Mouse (Mus musculus): Measurements from ENCODE around the gene Kri1.
A peak's percentile ranks its signal among the peaks of the same experiment; 100 is the strongest.
"Not testable (repeated sequence)": the region's sequence is repeated elsewhere in the genome, so short reads cannot be mapped to it uniquely, and the experiment has no call there.

The Kri1 gene

DNA sequence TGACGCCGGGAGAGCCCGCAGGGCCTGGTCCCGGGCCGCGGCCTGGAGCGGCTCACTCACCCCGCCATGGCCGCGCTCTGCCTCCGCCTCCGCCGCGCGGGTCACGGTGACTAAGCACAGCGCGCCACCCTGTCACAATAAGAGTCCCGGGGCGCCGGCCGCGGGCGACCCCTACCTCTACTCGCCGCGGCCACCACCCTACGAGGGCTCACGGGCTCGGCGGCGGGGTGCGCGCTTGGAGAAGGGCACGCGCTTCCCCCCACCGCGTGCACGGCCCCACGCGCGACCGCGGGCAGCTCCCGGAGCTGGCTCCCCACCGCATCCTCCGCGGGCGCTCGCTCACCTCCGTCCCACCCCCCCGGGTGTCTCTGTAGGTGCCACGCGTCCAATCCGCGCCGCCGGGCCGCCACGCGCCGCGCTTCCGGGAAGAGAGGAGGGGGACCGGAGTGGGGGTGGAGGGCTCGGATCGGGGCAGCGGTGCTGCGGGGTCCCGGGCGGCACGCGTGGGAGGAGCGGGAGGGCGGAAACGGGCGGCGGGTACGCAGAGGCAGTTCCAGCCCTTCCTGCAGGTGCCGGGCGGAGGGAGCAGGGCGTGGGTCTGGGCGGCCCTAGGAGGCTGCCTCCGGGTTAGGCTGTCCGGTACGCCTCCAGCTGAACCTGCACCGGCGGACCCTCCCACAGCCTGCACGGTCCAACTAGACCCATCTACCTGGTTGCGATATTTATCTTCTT is 48.9 kb downstream of the Kri1 start, which contains the start of gene Keap1:
Gene Keap1 (minus strand): TSS at position 629 of the 732 bp plus-strand sequence.
- DNase-seq, result peak; percentile 69

DNA sequence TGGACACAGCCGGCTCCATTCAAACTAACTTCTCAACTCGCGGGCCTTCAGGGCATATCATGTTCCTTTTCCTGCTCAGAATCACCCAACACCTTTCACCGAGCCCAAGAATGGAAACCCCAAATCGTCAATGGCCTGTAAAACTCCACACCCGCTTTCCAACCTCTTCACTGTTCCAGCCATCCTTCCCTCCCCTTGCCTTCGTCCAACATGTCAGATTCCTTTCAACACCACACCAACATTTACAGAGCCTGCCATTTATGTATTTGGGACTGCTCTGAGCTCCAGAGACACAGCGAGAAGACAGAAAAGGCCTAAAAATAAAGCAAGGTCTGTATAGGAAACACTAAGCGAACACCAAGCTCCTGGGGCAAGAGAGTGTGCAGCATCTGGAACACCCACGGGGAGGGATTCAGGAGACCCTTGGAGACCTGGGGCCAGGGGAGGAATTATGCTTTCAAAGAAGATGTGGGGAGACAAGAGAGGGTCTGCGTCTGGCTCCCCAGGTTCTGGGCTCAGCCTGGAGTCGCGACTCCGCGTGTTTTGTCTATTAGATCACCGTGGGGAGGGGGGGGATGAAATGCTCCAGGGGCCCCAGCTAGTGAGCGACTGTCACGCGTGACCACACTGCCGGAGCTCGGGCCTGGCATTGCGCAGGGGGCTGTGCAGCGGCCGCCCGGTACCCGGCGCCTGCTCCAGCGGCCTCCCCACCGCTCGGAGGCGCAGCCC is 49.6 kb downstream of the Kri1 start:
- DNase-seq, result no peak

DNA sequence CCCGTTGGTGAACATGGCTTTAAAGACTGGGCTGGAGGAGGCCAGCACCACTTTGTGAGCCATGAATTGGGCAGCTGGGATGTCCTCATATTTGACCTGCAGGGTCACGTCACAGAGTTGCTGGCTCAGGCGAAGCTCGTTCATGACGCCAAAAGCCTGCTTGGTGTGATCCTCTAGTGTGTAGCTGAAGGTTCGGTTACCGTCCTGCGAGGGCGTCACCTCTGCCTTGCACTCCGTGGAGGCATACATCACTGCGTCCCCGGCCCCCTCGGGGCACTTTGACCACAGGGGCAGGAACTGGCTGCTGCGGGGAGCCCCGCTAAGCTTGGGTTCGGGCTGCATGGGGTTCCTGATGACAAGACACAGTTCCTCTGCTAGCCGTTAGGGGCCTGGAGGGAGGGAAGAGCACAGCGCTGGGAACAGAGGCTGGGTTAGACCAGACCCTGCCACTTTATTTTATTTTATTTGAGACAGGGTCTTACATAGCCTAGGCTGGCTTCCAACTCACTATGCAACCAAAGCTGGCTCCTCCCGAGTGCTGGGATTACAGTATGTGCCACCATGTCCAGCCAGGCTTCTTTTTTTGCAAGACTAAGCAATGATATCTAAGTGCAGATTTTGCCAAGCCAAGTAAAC is 50.3 kb downstream of the Kri1 start:
- no peak for DNase-seq

- DNase-seq, result no peak
These were observed 50.8 kb downstream of the Kri1 start for GRCm38 (mm10) chr9:21236991-21237367.

DNA sequence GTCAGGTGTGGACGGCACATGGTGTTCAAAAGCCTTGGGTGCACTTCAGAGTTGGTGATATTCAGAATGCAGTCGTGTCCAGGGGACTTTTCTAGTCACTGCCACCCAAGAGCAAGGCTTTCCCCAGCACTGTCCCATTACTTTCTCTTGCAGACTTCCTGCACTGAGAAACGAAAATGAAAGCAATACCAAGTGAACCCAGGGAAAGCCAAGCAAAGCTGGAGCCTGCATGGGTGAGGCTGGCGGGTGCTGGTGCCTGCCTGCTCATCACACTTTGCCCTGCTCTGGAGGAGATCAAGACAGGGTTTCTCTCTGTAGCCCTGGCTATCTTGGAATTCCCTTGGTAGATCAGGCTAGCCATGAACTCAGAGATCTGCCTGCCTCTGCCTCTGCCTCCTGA is 52.4 kb downstream of the Kri1 start:
- no peak for DNase-seq

GRCm38 (mm10) chr9:21233805-21234204 is 54.0 kb downstream of the Kri1 start:
- no peak for DNase-seq

DNA sequence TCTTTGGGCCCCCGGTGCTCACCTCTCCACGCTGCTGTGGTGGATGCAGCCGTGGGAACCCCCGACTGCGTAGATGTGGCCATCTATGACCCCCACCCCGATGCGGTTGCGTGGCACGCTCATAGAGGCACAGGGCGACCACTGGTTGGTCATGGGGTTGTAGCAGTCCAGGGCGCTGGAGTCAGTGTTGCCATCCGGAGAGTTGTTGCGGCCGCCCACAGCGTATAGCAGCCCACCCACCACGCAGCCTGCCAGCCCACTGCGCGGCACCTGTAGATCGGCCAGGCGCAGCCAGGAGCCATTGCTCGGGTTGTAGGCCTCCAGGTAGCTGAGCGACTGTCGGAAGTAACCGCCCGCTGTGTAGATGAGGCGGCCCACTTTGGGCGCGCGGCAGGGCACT is 54.4 kb downstream of the Kri1 start:
- DNase-seq, result no peak

GRCm38 (mm10) chr9:21232867-21233266 is 54.9 kb downstream of the Kri1 start:
- DNase-seq, result no peak

GRCm38 (mm10) chr9:21231551-21231950 is 56.2 kb downstream of the Kri1 start:
- DNase-seq, result no peak

DNA sequence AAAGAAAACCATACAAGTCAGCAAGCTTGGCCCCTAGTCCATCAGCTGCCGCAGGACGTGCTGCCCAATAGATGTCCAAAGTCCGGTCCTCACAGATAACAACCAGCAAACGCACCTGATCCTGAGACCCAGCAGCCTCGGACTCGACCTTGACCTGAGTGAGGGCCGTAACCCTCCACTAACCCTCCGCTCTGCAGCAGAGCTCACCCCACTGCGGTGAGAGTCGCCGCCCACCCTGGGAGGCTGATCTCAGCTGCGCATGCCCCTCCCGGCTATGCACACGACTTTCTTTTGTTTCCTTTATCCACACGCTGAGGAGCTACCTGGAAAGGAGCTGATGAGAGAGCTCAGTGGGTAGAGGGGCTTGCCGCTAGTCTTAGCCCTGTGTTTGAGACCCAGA is 60.4 kb downstream of the Kri1 start:
- no peak for DNase-seq

DNA sequence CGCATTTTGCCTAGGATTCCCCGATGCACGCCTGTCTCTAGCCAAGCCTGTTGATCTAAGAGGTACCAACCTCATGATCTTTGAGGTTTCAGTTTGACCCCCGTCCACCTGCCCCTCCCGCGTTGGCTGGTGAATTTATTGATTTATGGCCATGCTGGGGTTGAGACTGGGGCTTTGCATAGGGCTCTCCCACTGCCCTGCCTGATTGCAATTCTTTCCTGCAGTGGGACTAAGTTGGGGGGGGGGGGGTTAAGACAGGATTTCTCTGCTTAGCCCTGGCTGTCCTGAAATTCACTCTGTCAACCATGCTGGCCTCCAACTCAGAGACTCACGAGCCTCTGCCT is 62.4 kb downstream of the Kri1 start:
- DNase-seq, result no peak

DNA sequence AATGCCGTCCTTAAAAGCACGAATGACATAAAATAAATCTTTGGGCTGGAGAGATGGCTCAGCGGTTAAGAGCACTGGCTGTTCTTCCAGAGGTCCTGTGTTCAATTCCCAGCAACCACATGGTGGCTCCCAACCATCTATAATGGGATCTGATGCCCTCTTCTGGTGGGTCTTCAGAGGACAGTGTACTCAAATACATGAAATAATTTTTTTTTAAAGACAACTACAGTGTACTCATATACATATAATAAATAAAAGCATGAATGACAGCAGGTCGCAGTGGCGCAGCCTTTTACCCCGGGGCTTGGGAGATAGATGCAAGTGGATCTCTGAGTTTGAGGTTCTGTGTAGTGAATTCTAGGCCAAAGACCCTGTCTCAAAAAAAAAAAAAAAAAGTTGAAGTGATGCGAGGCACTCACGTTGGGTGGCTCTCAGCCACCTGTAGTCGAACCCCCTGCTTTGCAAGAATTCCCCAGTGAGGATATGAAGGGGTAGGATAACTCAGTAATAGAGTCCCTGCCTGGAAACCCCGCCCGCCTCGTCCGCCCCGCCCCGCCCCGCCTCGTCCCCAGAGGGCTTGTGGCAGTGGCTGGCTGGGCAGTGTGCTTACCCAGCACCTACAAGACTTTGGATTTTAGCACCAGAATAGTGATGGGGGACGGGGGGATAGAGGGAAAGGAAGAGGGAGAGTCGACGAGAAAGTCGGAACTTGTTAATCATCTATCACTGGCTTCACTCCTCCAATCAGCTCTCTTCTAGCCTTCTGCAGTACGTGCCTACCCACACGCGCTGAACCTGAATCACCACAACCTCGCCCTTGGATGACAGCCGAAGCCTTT is 63.0 kb downstream of the Kri1 start:
- no peak for DNase-seq

DNA sequence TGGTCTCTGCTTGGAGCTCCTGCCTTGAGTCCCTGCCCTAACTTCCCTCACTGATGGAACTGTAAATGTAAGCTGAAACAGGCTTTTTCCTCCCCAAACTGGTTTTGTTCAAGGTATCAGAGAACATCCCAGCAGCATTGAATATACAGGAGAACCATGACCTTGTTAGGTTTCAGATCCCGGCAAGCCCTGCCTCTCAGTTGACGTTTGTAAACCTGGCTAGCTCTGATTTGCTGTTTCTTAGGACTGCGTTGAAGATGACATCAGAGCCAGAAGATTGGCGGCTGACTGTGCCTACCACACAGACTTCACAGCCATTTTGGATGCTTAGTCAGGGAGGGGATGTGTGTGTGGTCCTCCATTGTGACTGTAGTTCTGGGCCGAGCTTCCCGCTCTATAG is 63.9 kb downstream of the Kri1 start:
- no peak for DNase-seq

DNA sequence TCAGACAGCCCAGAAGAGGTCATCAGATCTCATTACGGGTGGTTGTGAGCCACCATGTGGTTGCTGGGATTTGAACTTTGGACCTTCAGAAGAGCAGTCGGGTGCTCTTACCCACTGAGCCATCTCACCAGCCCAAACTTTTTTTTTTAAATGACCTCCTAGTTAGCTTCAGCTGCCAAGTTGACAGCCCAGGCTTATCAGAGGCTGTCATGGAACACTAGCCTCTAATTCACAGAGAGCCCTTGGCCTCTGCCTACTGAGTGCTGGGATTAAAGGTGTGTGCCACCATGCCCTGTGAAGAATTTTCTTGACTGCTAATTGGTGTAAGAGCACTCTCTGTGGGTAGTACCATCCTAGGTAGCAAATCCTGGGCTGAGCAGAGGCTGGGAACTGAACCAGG is 64.3 kb downstream of the Kri1 start:
- DNase-seq, result not testable (repeated sequence)

All from layer of hippocampus, adult 9-11 months (tissue).